Mouse (Mus musculus) MEL (cell line): ENCODE measurements around the gene Vax2. TPM values are rescaled to one million over a fixed set of nuclear protein-coding genes. Genes with fewer than 3 reads are reported as not detected.

Experiments
- DNase-seq: peaks from one replicate; pipeline ENCODE4 v3.0.0; 2011; ENCODE audit warnings: low read depth, low spot score
- H3K27ac ChIP-seq: 2 replicates; pipeline ENCODE4 v1.5.1; 2012; ENCODE audit warnings: low read depth, mild to moderate bottlenecking, control low read depth, low read length, moderate library complexity; ENCODE audit not compliant: control insufficient read depth
- H3K27me3 ChIP-seq, 2 experiments: fragments of 150-350 bp in 1 of 2; sonication (generic) in 1 of 2; 2 replicates each; pipeline ENCODE4 v1.6.1; 2012; ENCODE audit warnings: low read length in 2 of 2, mild to moderate bottlenecking in 2 of 2, improper control_type of control experiment in 1 of 2, moderate library complexity in 1 of 2; ENCODE audit not compliant: insufficient read depth in 2 of 2, control insufficient read depth in 1 of 2
- H3K36me3 ChIP-seq, 2 experiments: 2 replicates each; pipeline ENCODE4 v1.6.1; 2012 to 2014; ENCODE audit warnings: low read length in 2 of 2, improper control_type of control experiment in 1 of 2, inconsistent platforms in 1 of 2, mild to moderate bottlenecking in 1 of 2; ENCODE audit not compliant: insufficient read depth in 2 of 2, control insufficient read depth in 1 of 2
- H3K4me1 ChIP-seq, 2 experiments: fragments of 150-350 bp in 1 of 2; sonication (generic) in 1 of 2; 2 replicates each; pipeline ENCODE4 v1.6.1; 2012; ENCODE audit warnings: low read length in 2 of 2, improper control_type of control experiment in 1 of 2, mild to moderate bottlenecking in 1 of 2; ENCODE audit not compliant: insufficient read depth in 2 of 2, control insufficient read depth in 1 of 2
- H3K4me3 ChIP-seq, 2 experiments: fragments of 150-350 bp in 1 of 2; sonication (generic) in 1 of 2; 2 replicates each; pipeline ENCODE4 v1.5.1; 2012; ENCODE audit warnings: low read depth in 2 of 2, low read length in 2 of 2, mild to moderate bottlenecking in 2 of 2, moderate library complexity in 2 of 2, control low read depth in 1 of 2, improper control_type of control experiment in 1 of 2; ENCODE audit not compliant: control insufficient read depth in 1 of 2, insufficient read depth in 1 of 2
- H3K79me2 ChIP-seq: 2 replicates; pipeline ENCODE4 v1.6.1; 2012; ENCODE audit warnings: mild to moderate bottlenecking, low read length, moderate library complexity; ENCODE audit not compliant: control insufficient read depth, poor library complexity, insufficient read depth
- H3K9ac ChIP-seq: 2 replicates; pipeline ENCODE4 v1.6.1; 2012; ENCODE audit warnings: low read depth, mild to moderate bottlenecking, control low read depth, low read length, moderate library complexity; ENCODE audit not compliant: control insufficient read depth, poor library complexity, severe bottlenecking
- H3K9me3 ChIP-seq: fragments of 150-350 bp; sonication (generic); replicated peaks from 2 replicates; pipeline ENCODE4 v1.6.1; 2012; ENCODE audit warnings: mild to moderate bottlenecking, low read length, improper control_type of control experiment, moderate library complexity; ENCODE audit not compliant: insufficient read depth
- ELF1 ChIP-seq: IDR thresholded peaks from 2 replicates; pipeline ENCODE4 v1.6.1; 2014; ENCODE audit warnings: low read depth, mild to moderate bottlenecking, inconsistent platforms, low read length, improper control_type of control experiment, moderate library complexity
- EP300 ChIP-seq, 2 experiments: IDR thresholded peaks; 2 replicates each; pipeline ENCODE4 v1.6.1; 2011; ENCODE audit warnings: improper control_type of control experiment in 2 of 2, low read length in 2 of 2, low read depth in 1 of 2, mild to moderate bottlenecking in 1 of 2
- ETS1 ChIP-seq: IDR thresholded peaks from 2 replicates; pipeline ENCODE4 v1.6.1; 2012; ENCODE audit warnings: low read depth, mild to moderate bottlenecking, inconsistent platforms, low read length, improper control_type of control experiment, moderate library complexity
- JUND ChIP-seq: IDR thresholded peaks from 2 replicates; pipeline ENCODE4 v1.6.1; 2011; ENCODE audit warnings: low read depth, mild to moderate bottlenecking, improper control_type of control experiment, low read length
- KAT2A ChIP-seq: conservative IDR thresholded peaks from 2 replicates; pipeline ENCODE4 v1.6.1; 2012; ENCODE audit warnings: low read depth, low read length, improper control_type of control experiment, inconsistent platforms
- MAFK ChIP-seq: IDR thresholded peaks from 2 replicates; pipeline ENCODE4 v1.6.1; 2011; ENCODE audit warnings: low read depth, mild to moderate bottlenecking, low read length, improper control_type of control experiment, borderline replicate concordance
- MAX ChIP-seq: IDR thresholded peaks from 2 replicates; pipeline ENCODE4 v1.6.1; 2011; ENCODE audit warnings: low read length, improper control_type of control experiment
- MEF2A ChIP-seq: IDR thresholded peaks from 2 replicates; pipeline ENCODE4 v1.6.1; 2014; ENCODE audit warnings: low read depth, mild to moderate bottlenecking, inconsistent platforms, low read length, improper control_type of control experiment; ENCODE audit not compliant: poor library complexity, insufficient replicate concordance, severe bottlenecking; ENCODE audit errors: extremely low read depth
- SIN3A ChIP-seq: IDR thresholded peaks from 2 replicates; pipeline ENCODE4 v1.6.1; 2012; ENCODE audit warnings: low read length, improper control_type of control experiment, inconsistent platforms
- SMC3 ChIP-seq: IDR thresholded peaks from 2 replicates; pipeline ENCODE4 v1.6.1; 2011; ENCODE audit warnings: low read depth, low read length, improper control_type of control experiment
- TAL1 ChIP-seq: IDR thresholded peaks from 2 replicates; pipeline ENCODE4 v1.6.1; 2012; ENCODE audit warnings: mild to moderate bottlenecking, inconsistent platforms, low read length, moderate library complexity, mixed read lengths
- TCF12 ChIP-seq: IDR thresholded peaks from 2 replicates; pipeline ENCODE4 v1.6.1; 2014; ENCODE audit warnings: low read depth, mild to moderate bottlenecking, inconsistent platforms, low read length, improper control_type of control experiment, moderate library complexity
- UBTF ChIP-seq: IDR thresholded peaks from 2 replicates; pipeline ENCODE4 v1.6.1; 2012; ENCODE audit warnings: low read depth, mild to moderate bottlenecking, inconsistent platforms, low read length, improper control_type of control experiment, moderate library complexity, borderline replicate concordance; ENCODE audit not compliant: insufficient read depth
- ZMIZ1 ChIP-seq: IDR thresholded peaks from 2 replicates; pipeline ENCODE4 v1.6.1; 2012; ENCODE audit warnings: low read depth, mild to moderate bottlenecking, inconsistent platforms, low read length, improper control_type of control experiment, moderate library complexity
- ZNF384 ChIP-seq: IDR thresholded peaks from 2 replicates; pipeline ENCODE4 v1.6.1; 2012; ENCODE audit warnings: low read depth, mild to moderate bottlenecking, inconsistent platforms, low read length, improper control_type of control experiment
- polyA plus RNA-seq, 2 experiments: library from polyadenylated mRNA; stranded (reverse) in 1 of 2; unstranded in 1 of 2; fragments of >175 nt in 1 of 2; fragments of >200 nt in 1 of 2; gene quantifications; 2 replicates each; pipeline versions ENCODE4 v1.2.1 to v1.2.4; 2012; ENCODE audit warnings: low replicate concordance in 2 of 2, low read depth in 1 of 2; ENCODE audit not compliant: insufficient read length in 2 of 2, insufficient read depth in 1 of 2, missing spikeins in 1 of 2
- total RNA-seq: library from RNA; depleted of rRNA; stranded (reverse); fragments of 300-350 nt; gene quantifications from 2 replicates; pipeline ENCODE4 v1.2.3, GENCODE M21; 2012

Gene Vax2
- total and polyA plus RNA-seq, 3 experiments = 0.46 to 3.2 TPM; not detected in 1

- Histone ChIP-seq H3K4me1 (no peaks in the 10 kb centered on the region), H3K27ac (no peak within 1 kb of the TSS), H3K4me3 (no peak within 1 kb of the TSS), H3K9me3 (no peaks in the 10 kb centered on the region), H3K79me2 (no peaks in the 10 kb centered on the region), H3K27me3 (no peaks in the 10 kb centered on the region), H3K36me3 (no peaks in the 10 kb centered on the region), H3K9ac (no peak within 1 kb of the TSS)
- no peak for TF ChIP-seq ELF1
- no peak for TF ChIP-seq TCF12
- TF ChIP-seq MAX = no peak
- TF ChIP-seq ETS1 = no peak
- no peak for TF ChIP-seq KAT2A
- no peak for TF ChIP-seq SIN3A
- no peak for TF ChIP-seq EP300 (IDR thresholded peaks at IDR 0.05; ENCODE audit: low read depth in 1 of 2, low read length in 2 of 2)
- TF ChIP-seq SMC3 = no peak
- TF ChIP-seq ZMIZ1 = no peak
- TF ChIP-seq MEF2A = no peak
- no peak for DNase-seq
Observed at GRCm38 (mm10) chr6:83762344-83762743, 51.3 kb downstream of the Vax2 start, which contains the start of gene Ankrd53. Gene Ankrd53 (plus strand): TSS chr6:83762644.

GRCm38 (mm10) chr6:83762880-83763431 lies 51.9 kb downstream of the Vax2 start:
- no peak overlapping the region for H3K27ac ChIP-seq
- H3K27me3 ChIP-seq = no peaks in the 10 kb centered on the region
- no peaks in the 10 kb centered on the region for H3K4me1 ChIP-seq
- no peak overlapping the region for H3K4me3 ChIP-seq
- H3K79me2 ChIP-seq = no peaks in the 10 kb centered on the region
- H3K9me3 ChIP-seq = no peaks in the 10 kb centered on the region
- no peaks in the 10 kb centered on the region for H3K36me3 ChIP-seq
- DNase-seq = no peak
- no peak overlapping the region for H3K9ac ChIP-seq
- TF ChIP-seq TCF12 = no peak
- no peak for TF ChIP-seq ZNF384
- TF ChIP-seq, all 39 proteins: peak for 0

- no peak overlapping the region for H3K27ac ChIP-seq
- H3K4me3 ChIP-seq = no peak overlapping the region
- no peak for TF ChIP-seq ZNF384
- TF ChIP-seq MAFK = no peak
- TF ChIP-seq TAL1 = no peak
- TF ChIP-seq JUND = no peak
- TF ChIP-seq UBTF = no peak
- H3K9me3 ChIP-seq = no peaks in the 10 kb centered on the region
- DNase-seq = no peak
- H3K9ac ChIP-seq = no peak overlapping the region
- H3K36me3 ChIP-seq = 0 out of 4 replicates have a peak, but pooled peaks cover 0 to 2% of the 10 kb centered on the region in 2 experiments
- H3K79me2 ChIP-seq = no peaks in the 10 kb centered on the region
- H3K4me1 ChIP-seq = no peaks in the 10 kb centered on the region
- H3K27me3 ChIP-seq = no peaks in the 10 kb centered on the region
Observed at GRCm38 (mm10) chr6:83766982-83767381, 55.9 kb downstream of the Vax2 start.
